ENCODE assay signal across 25 mouse cellular contexts in the genomic region with DNA sequence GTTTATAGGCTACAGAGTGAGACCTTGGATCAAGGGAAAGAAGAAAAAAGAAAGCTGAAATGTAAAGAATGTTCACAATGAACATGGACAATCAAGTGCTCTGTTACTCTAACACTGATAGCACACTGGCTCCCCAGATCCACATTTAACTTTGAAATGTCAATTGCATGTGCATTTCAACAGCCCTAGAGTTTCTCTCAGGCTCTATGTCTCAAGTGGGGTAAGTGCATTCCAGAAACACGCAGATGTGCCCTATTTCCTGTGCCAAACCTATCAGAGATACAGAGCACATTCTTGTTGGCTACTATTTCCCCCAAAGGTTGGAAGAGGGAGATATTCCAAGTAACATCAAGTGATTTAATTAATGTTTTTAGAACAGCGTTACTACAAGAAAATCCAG.
DNase-seq lines count a peak whose midpoint lies in the region; ATAC-seq and TF ChIP-seq lines count a peak whose summit lies in the region.
"Had no signal": no experiment of that assay in that cellular context is flagged by ENCODE, and none has a peak within 500 bp of the region (broad histone marks: within the 10 kb centered on the region; RNA-seq: fewer than 3 reads in every experiment).

No protein-coding gene starts in this region.

- peaks cover 41% of the 10 kb centered on the region for H3K4me1 ChIP-seq in heart, embryonic 12.5 days (replicated peaks)
- H3K4me1 ChIP-seq in heart, embryonic 15.5 days (replicated peaks), result peaks cover 40% of the 10 kb centered on the region
- H3K4me1 ChIP-seq in lung, postnatal 0 days (ENCODE audit: insufficient read depth, low read depth, low read length), result no peaks in the 10 kb centered on the region
- H3K4me1 ChIP-seq: embryonic facial prominence, embryonic 12.5 days; embryonic facial prominence, embryonic 15.5 days; hindbrain, embryonic 10.5 days; hindbrain, embryonic 13.5 days; intestine, embryonic 15.5 days had no signal

- no peak for TF ChIP-seq CTCF in lung, postnatal 0 days (IDR thresholded peaks at IDR 0.05)

- intact Hi-C loops in heart, postnatal 36 days (cut with DNase I), result no loop called here

- H3K9me3 ChIP-seq in heart, embryonic 12.5 days (replicated peaks), result no peaks in the 10 kb centered on the region
- no peaks in the 10 kb centered on the region for H3K9me3 ChIP-seq in heart, embryonic 15.5 days (replicated peaks)
- no peaks in the 10 kb centered on the region for H3K9me3 ChIP-seq in lung, postnatal 0 days (ENCODE audit: low read length)
- H3K9me3 ChIP-seq: embryonic facial prominence, embryonic 12.5 days; embryonic facial prominence, embryonic 15.5 days; hindbrain, embryonic 10.5 days; hindbrain, embryonic 13.5 days; intestine, embryonic 15.5 days had no signal

- H3K4me3 ChIP-seq in heart, embryonic 12.5 days, result no peak overlapping the region
- no peak overlapping the region for H3K4me3 ChIP-seq in heart, embryonic 15.5 days
- H3K4me3 ChIP-seq in lung, postnatal 0 days (ENCODE audit: low read depth, low read length), result no peak overlapping the region
- H3K4me3 ChIP-seq: embryonic facial prominence, embryonic 12.5 days; embryonic facial prominence, embryonic 15.5 days; gastrocnemius, adult 2 months; heart, adult 2 months; hindbrain, embryonic 10.5 days; hindbrain, embryonic 13.5 days; intestine, embryonic 15.5 days had no signal

- H3K36me3 ChIP-seq in heart, embryonic 12.5 days, result no peaks in the 10 kb centered on the region
- H3K36me3 ChIP-seq in heart, embryonic 15.5 days, result no peaks in the 10 kb centered on the region
- H3K36me3 ChIP-seq in lung, postnatal 0 days (ENCODE audit: insufficient read depth, low read length), result no peaks in the 10 kb centered on the region
- H3K36me3 ChIP-seq: embryonic facial prominence, embryonic 12.5 days; embryonic facial prominence, embryonic 15.5 days; hindbrain, embryonic 10.5 days; hindbrain, embryonic 13.5 days; intestine, embryonic 15.5 days had no signal

- WGBS in heart, embryonic 12.5 days, result 52% methylated on average over 2 of the region's 2 CpGs
- 45% methylated on average over 2 of the region's 2 CpGs for WGBS in heart, embryonic 15.5 days
- 49% methylated on average over 2 of the region's 2 CpGs for WGBS in lung, postnatal 0 days

- H3K9ac ChIP-seq in heart, embryonic 12.5 days, result no peak overlapping the region
- no peak overlapping the region for H3K9ac ChIP-seq in heart, embryonic 15.5 days
- no peak overlapping the region for H3K9ac ChIP-seq in lung, postnatal 0 days (replicated peaks; ENCODE audit: low read depth)
- H3K9ac ChIP-seq: embryonic facial prominence, embryonic 12.5 days; embryonic facial prominence, embryonic 15.5 days; forebrain, postnatal 0 days; hindbrain, embryonic 13.5 days; intestine, embryonic 15.5 days had no signal

- H3K27me3 ChIP-seq in heart, embryonic 12.5 days (replicated peaks), result no peaks in the 10 kb centered on the region
- no peaks in the 10 kb centered on the region for H3K27me3 ChIP-seq in heart, embryonic 15.5 days
- H3K27me3 ChIP-seq in lung, postnatal 0 days (replicated peaks; ENCODE audit: insufficient read depth, low read length), result no peaks in the 10 kb centered on the region
- H3K27me3 ChIP-seq: embryonic facial prominence, embryonic 12.5 days; embryonic facial prominence, embryonic 15.5 days; hindbrain, embryonic 13.5 days; intestine, embryonic 15.5 days had no signal

- no peak overlapping the region for H3K4me2 ChIP-seq in heart, embryonic 12.5 days
- H3K4me2 ChIP-seq in heart, embryonic 15.5 days, result no peak overlapping the region
- H3K4me2 ChIP-seq in lung, postnatal 0 days (replicated peaks; ENCODE audit: low read depth, low read length), result no peak overlapping the region
- H3K4me2 ChIP-seq: embryonic facial prominence, embryonic 12.5 days; embryonic facial prominence, embryonic 15.5 days; hindbrain, embryonic 13.5 days; intestine, embryonic 15.5 days had no signal

- H3K27ac ChIP-seq in heart, embryonic 12.5 days (ENCODE audit: poor library complexity, severe bottlenecking), result peak overlapping the region; percentile 74
- H3K27ac ChIP-seq in heart, embryonic 15.5 days, result peak overlapping the region; percentile 86
- H3K27ac ChIP-seq in lung, postnatal 0 days (ENCODE audit: low read length), result no peak overlapping the region
- H3K27ac ChIP-seq: embryonic facial prominence, embryonic 12.5 days; embryonic facial prominence, embryonic 15.5 days; gastrocnemius, adult 2 months; hindbrain, embryonic 10.5 days; hindbrain, embryonic 13.5 days; intestine, embryonic 15.5 days had no signal

- DNase-seq in heart, postnatal 36 days, result no peak
- DNase-seq in heart, adult 9 months (ENCODE audit: low spot score in 2 of 2), result no peak
- peak; percentile 11 for DNase-seq in lung, postnatal 0 days (ENCODE audit: low spot score)
- no peak for DNase-seq in lung, adult 18-20 months
- DNase-seq: adrenal gland, adult 2 months; adrenal gland, postnatal 14 days; cerebellum, adult 11 months; cerebellum, adult 2 months; cerebellum, adult 9-11 months; cerebellum, postnatal 25 days; forebrain, postnatal 0 days; gastrocnemius, adult 2 months; heart, adult 2 months; kidney, adult 11 months; kidney, adult 8-10 months had no signal

- TF ChIP-seq EP300 in lung, postnatal 0 days (IDR thresholded peaks at IDR 0.05), result peak; percentile 56

- no peak for ATAC-seq in heart, embryonic 12.5 days (ENCODE audit: insufficient number of reproducible peaks, low FRiP score)
- no peak for ATAC-seq in heart, embryonic 15.5 days (replicated peaks; ENCODE audit: insufficient number of reproducible peaks, insufficient read depth, low FRiP score, low read depth)
- ATAC-seq in lung, postnatal 0 days, result peak; percentile 40; the same call in 1 of the 2 replicates
- ATAC-seq: CD4-positive, CD25-positive, alpha-beta regulatory T cell, adult 4 months; forebrain, embryonic 14.5 days; forebrain, postnatal 0 days; hindbrain, embryonic 16.5 days; intestine, embryonic 15.5 days had no signal
